Mouse (Mus musculus): ENCODE measurements at regions not wholly inside any gene's neighbourhood (a gene's known extent, or its start where the extent isn't known, plus 50 kb on each side); places are given as distances from the start of the nearest gene placed in this dataset.
"Not testable (repeated sequence)": the region's sequence is repeated elsewhere in the genome, so short reads cannot be mapped to it uniquely, and the experiment has no call there.

DNA sequence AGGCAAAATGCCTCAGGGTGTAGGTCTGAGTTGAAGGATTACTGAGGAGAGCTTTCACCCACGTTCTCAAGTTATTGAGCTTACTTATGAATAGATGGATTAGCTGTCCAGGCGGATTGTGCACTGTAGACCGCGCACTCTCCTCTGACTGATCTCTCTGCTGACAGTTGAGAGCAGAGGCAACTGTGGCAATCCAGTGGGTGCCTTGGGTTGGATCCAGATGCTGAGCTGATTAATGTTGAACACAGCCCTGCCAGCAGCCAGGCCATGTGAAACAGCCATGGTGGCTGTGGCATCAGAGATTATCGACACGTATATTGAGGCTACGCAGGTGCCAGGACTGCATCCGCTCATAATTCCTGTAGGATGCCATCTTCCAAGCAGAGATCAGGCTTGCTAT lies 53.6 kb downstream of the Gm10320 start:
- no peak for DNase-seq (ENCODE audit: low spot score)

DNA sequence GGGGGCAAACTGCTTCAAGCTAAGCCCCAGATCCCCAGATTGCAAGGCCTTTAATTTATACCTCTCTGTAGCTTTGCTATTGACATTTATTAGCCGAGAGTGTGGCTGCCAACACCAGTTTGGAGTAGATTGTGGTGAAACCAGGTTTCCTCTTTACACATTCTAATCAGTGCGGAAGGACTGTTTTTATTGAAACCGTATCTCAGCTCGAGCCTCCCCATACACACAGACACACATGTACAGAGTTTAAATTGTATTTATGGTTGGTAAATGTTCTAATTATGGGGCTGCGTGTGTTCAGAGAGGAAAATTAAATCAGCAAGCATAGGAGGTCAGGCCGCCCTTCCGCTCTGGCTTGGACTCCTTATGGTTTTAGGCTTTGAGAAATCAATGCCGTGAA lies 54.8 kb downstream of the Gm10320 start:
- DNase-seq (ENCODE audit: low spot score): no peak

DNA sequence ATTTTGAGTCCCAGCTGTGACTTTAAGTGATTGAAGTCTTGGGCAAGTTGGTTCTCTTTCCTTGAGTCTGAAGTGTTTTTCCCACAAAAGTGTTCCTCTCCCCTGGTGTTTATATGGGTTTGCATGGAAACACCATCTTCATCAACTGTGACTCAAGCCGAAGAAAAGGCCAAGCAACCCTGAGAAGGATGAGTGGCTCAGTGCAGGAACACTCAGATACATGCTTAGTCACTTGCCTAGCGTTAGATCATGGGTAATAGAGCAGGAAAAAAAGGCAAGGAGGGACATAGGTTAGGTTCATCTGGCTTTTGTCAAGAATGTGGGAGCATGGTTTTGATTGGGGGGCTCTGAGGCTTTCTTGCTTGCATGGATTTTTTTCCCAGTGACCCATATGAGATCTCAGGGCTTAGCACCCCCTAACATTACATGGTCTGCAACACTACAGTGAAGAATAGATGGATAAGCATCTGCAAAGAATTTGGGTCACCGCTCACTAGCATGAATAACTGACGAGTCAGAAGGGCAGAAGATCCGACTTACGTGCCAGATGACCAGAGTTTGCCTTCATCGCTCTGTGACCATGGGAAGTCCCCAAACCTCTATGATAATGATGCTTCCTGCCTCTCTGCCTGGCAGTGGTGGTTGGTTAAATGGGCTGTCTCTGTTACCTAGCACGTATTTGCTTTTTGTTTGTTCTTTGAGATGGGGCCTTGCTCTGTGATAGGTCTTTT lies 56.4 kb downstream of the Gm10320 start:
- no peak for DNase-seq (ENCODE audit: low spot score)

DNA sequence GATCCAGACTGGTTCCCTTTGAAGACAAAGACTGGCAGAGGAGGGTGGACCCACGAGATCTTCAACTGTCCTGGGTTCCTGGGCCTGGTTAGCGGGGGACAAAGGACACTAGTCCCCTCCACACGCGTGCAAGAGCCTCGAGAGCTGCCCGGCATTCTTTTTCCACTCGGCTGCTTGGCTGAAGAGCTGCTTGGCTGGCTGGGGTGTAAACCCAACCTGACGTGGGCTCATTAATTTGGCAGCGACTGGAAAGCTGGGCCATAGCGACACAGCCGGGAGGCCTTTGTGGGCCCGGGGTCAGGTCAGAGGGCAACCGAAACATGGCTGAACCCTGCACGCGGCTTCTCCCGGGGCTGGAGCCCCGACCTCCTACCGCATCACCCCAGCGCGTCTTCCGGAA lies 62.0 kb downstream of the Gm10320 start:
- no peak for DNase-seq (ENCODE audit: low spot score)

DNA sequence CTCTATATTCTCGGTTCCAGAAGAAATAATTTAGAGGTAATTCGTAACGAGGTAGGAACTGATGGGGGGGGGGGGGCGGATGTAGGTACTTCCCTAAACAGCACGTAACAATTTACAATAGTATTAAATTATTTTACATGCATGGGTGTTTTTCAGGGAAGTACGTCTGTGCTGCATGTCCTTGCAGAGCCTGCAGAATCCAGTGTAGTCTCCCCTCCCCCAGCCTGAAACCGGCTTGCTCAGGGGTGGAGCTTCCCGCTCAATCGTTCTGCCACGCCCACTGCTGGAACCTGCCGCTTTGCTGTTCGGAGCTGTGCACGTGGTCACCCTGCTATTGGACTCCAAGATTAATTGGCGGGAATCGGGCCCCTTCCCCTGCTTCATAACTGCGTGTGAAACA lies 64.1 kb downstream of the Gm10320 start:
- DNase-seq (ENCODE audit: low spot score): not testable (repeated sequence)

DNA sequence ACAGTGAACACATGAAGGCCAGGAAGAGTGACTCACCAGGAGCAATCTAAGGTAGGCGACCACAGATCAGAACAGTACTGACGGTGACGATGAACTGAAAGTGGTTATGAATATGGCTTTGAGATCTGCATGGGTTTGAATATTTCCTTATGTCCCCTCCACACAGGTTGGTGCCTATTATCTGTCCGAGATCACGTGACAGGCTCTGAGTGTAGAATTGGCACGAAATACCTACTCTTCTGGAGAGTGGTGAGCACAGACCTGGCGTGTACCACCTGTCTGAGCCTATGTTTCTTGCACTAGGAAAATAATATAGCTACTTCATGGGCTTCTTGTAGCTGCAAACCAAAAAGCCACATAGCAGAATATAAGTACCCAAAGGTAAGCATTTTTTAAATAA lies 66.8 kb downstream of the Gm10320 start:
- no peak for DNase-seq (ENCODE audit: low spot score)

DNA sequence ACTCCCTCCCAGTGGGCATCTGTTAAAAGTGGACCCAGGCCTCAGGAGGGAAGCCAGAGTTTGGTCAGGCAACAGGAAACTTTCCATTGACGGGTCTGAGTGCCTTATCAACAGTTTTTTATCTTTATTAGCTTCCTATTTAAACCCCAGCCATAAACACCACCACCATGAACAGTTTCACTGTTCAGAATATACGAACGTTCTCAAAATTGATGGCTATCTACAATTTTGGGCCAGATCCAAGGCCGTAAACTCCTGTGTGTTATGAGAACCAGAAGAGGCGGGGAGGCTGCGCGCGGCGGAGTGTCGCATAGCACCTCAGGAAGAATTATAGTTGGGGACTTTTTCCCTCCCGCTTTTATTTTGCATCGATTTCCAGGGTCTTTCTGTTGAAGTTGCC lies 67.8 kb downstream of the Gm10320 start:
- no peak for DNase-seq (ENCODE audit: low spot score)

DNA sequence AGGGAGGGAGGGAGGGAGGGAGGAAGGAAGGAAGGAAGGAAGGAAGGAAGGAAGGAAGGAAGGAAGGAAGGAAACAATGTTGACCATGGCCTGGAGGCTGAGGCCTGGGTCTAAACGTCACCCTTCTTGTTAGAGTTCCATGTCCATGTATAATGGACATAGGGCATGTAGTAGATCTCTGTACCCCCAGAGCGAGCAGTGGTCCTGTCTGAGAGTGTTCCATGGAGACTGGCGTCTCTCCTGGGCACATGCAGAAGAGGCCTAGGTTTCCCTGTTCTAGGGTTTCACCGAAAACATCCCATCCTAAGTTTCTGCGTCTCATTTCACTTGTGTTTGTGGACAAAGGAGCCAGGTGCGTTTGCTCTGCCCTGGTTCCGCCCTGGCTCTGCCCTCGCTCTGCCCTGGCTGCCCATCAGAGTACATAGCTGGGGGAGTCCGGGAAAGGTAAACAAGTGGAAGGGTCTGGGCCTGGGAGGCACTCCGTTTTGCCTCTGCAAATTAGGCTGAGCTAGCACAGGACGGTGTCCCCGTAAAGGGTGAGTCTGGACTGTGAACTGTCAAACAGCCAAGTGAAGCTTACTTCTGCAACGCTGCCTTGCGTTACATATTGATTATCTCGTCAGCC lies 66.5 kb downstream of the Foxd1 start:
- DNase-seq (ENCODE audit: low spot score): no peak

DNA sequence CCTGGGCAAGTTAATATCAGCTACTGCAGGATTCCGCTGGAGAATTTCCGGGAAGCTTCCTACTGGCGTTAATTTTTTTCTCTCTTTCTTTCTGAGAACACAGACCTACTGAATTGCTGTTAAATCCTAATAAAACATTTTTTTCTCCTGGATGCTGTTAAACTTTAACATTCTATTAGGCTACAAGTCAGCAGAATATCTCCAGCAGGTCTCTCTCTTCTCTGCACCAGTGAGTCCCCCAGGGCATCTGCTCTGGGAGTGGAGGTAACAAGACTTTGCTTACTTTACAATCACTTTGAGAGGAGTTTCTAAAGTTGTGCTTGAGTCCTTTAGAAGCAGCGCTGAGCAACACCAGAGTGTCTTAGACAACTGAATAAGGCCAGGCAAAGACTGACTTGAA lies 63.7 kb downstream of the Foxd1 start:
- no peak for DNase-seq (ENCODE audit: low spot score)

DNA sequence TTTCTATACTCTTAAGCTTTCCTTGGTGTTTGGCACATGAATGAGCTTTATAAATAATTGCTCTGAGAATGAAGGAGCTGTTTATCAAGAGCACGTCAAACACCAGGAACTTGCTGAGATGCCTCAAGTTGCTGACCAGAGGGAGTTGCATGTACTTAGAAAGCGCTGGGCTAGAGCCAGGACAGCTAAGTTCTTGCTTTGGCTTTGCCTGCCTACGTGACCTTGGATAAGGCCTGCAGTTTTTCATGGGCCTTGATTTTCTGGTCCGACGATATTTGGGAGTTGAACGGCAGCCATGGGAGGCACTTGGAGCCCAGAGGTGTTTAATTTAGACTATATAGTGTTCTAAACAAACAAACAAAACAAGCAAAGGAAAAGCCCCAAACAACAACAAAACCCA lies 62.4 kb downstream of the Foxd1 start:
- peak; percentile 54 for DNase-seq (ENCODE audit: low spot score)

DNA sequence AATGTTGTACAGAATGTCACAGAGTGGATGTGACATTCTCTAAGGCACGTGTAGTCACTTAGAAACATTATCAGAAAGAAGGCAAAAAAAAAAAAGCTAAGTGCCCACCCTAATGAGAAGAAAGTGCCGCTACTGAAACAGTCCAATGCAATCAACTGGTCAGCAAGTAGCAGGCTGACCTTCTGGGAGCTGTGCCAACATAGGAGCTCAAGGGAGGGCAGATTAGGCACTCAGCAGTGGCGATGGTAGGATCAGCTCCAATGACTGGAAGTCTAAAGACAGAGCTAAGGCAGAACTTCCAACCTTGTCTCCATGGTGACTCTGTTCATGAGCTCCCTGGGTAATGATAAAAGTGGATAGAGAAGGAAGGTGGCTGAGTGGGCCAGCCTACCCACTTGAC lies 60.8 kb downstream of the Foxd1 start:
- peak; percentile 38 for DNase-seq (ENCODE audit: low spot score)

DNA sequence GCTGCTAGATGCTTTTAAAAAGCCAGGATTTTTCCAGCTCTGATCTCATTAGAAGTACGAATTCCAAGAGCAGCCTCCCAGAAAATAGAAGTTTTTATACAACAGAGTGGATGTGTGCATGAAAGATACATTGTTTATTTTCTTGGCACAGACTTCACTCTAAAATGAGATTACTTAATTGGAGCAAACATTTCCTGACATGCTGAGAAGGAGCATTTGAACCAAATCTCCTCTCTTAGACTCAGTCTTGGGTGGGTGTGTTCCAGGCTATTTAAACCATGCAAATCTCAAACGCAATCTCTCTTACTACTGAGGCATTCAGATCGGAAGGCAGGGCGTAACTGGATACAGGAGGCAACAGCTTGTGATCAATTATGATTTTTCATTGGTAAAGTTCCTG lies 59.2 kb downstream of the Foxd1 start:
- no peak for DNase-seq (ENCODE audit: low spot score)

Data from ovary, postnatal 36 days (tissue).